Mouse (Mus musculus) liver, postnatal 0 days (tissue): Measurements from ENCODE around the gene C2.

Experiments
- CTCF ChIP-seq: sonication (generic); IDR thresholded peaks from 2 replicates; pipeline ENCODE4 v1.5.1; 2016; ENCODE audit warnings: antibody characterized with exemption, low read depth
- EP300 ChIP-seq: IDR thresholded peaks from 2 replicates; pipeline ENCODE4 v1.6.1; 2016; ENCODE audit warnings: antibody characterized with exemption, low read depth, mild to moderate bottlenecking

DNA sequence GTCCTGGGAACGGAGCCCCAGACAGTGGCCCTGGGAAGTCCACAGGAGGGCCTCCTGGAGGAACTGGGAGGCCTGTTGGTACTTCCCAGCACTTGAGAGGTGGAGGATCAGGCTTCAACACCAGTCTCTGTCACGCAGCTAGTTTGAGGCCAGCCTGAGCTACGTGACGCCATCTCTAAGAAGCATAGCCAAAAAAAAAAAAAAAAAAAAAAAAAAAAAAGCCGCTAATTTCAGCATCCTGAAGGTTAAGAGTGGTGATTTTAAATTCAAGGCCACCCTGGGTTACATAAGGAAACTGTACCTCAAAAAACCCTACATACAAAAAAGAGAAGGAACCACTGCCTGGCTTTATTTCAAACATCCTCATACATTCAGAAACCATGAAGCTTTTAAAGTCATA lies 26.2 kb upstream of the C2 start:
- TF ChIP-seq CTCF (no peak), EP300 (no peak)
